Mouse (Mus musculus) lung, embryonic 16.5 days (tissue): ENCODE data around the gene Spire2. TPM values are rescaled to one million over a fixed set of nuclear protein-coding genes. Genes with fewer than 3 reads are reported as not detected.
A peak's percentile ranks its signal among the peaks of the same experiment; 100 is the strongest.
"Not testable (repeated sequence)": the region's sequence is repeated elsewhere in the genome, so short reads cannot be mapped to it uniquely, and the experiment has no call there.

Experiments
- ATAC-seq: fragments of 200-750 bp; cut with Nextera tagmentation; 2 replicates; pipeline ENCODE4 v1.8.0; 2017; ENCODE audit warnings: low read depth, mild to moderate bottlenecking, moderate library complexity
- H3K27ac ChIP-seq: fragments of 300-500 bp; sonication (generic); 2 replicates; pipeline ENCODE4 v1.5.1; 2014; ENCODE audit warnings: mild to moderate bottlenecking, control low read depth, low read length
- H3K27me3 ChIP-seq: fragments of 300-500 bp; sonication (generic); 2 replicates; pipeline ENCODE4 v1.6.1; 2014; ENCODE audit warnings: low read depth, low read length, mixed read lengths; ENCODE audit not compliant: control insufficient read depth, insufficient read depth
- H3K36me3 ChIP-seq: fragments of 300-500 bp; sonication (generic); 2 replicates; pipeline ENCODE4 v1.6.1; 2014; ENCODE audit warnings: low read length; ENCODE audit not compliant: control insufficient read depth, insufficient read depth
- H3K4me1 ChIP-seq: fragments of 300-500 bp; sonication (generic); replicated peaks from 2 replicates; pipeline ENCODE4 v1.6.1; 2014; ENCODE audit warnings: low read length, mixed read lengths; ENCODE audit not compliant: control insufficient read depth, insufficient read depth
- H3K4me2 ChIP-seq: fragments of 300-500 bp; sonication (generic); 2 replicates; pipeline ENCODE4 v1.6.1; 2014; ENCODE audit warnings: low read depth, low read length, control low read depth
- H3K4me3 ChIP-seq: fragments of 300-500 bp; sonication (generic); 2 replicates; pipeline ENCODE4 v1.5.1; 2014; ENCODE audit warnings: mild to moderate bottlenecking, low read length, control low read depth
- H3K9ac ChIP-seq: fragments of 300-500 bp; sonication (generic); 2 replicates; pipeline ENCODE4 v1.6.1; 2014; ENCODE audit warnings: low read length, control low read depth
- H3K9me3 ChIP-seq: fragments of 300-500 bp; sonication (generic); 2 replicates; pipeline ENCODE4 v1.6.1; 2016; ENCODE audit warnings: low read length; ENCODE audit not compliant: control insufficient read depth
- whole genome bisulfite sequencing: fragments of 180-500 bp; shearing (Covaris S2); extraction: QIAGEN DNeasy Blood & Tissue Kit; methylation state at CpG from one replicate; pipeline ENCODE4 v1.1.7; 2014; 5-methylcytosine and 5-hydroxymethylcytosine counted together
- polyA plus RNA-seq: library from polyadenylated mRNA; unstranded; fragments of >200 nt; fragmentation: Nextera tagmentation; extraction: Ambion mirVana; gene quantifications from 2 replicates; pipeline ENCODE4 v1.2.1, GENCODE M21; 2015

The Spire2 gene
- 0.96 and 1.2 TPM in 2 replicates for polyA plus RNA-seq

- Histone ChIP-seq H3K27ac (no peak within 1 kb of the TSS), H3K9me3 (no peaks in the 10 kb centered on the region), H3K4me1 (0 out of 2 replicates have a peak, but pooled peaks cover 3% of the 10 kb centered on the region), H3K4me2 (peak within 1 kb of the TSS; percentile 98), H3K9ac (peak within 1 kb of the TSS; percentile 39; the same call in 1 of the 2 replicates), H3K27me3 (peaks cover 12% of the 10 kb centered on the region), H3K36me3 (no peaks in the 10 kb centered on the region), H3K4me3 (peak within 1 kb of the TSS; percentile 65)
- under 1% methylated on average over 67 of the region's 85 CpGs for WGBS
- peak; percentile 91 for ATAC-seq
Measured at GRCm38 (mm10) chr8:123332262-123333090, at the start of gene Spire2. Gene Spire2 (plus strand): TSS chr8:123332713.

- not testable (repeated sequence) for H3K4me1 ChIP-seq, H3K9me3 ChIP-seq, H3K9ac ChIP-seq, H3K4me3 ChIP-seq, H3K27me3 ChIP-seq, H3K36me3 ChIP-seq, ATAC-seq, H3K27ac ChIP-seq, H3K4me2 ChIP-seq
- WGBS = 89% methylated on average over 5 of the region's 6 CpGs
Measured at GRCm38 (mm10) chr8:123282994-123283393, 49.5 kb upstream of the Spire2 start.

- 88% methylated on average over 7 of the region's 7 CpGs for WGBS
- peaks cover 8% of the 10 kb centered on the region for H3K36me3 ChIP-seq
Measured at GRCm38 (mm10) chr8:123283991-123284390, 48.5 kb upstream of the Spire2 start.

GRCm38 (mm10) chr8:123284493-123284892 lies 48.0 kb upstream of the Spire2 start:
- Histone ChIP-seq H3K36me3 (peaks cover 11% of the 10 kb centered on the region), H3K9ac (no peak overlapping the region), H3K4me3 (no peak overlapping the region), H3K4me1 (no peaks in the 10 kb centered on the region), H3K4me2 (no peak overlapping the region), H3K27me3 (no peaks in the 10 kb centered on the region), H3K9me3 (no peaks in the 10 kb centered on the region), H3K27ac (no peak overlapping the region)
- ATAC-seq = peak; percentile 17; the same call in 1 of the 2 replicates
- 54% methylated on average over 5 of the region's 5 CpGs for WGBS

More at GRCm38 (mm10) chr8:123283991-123284390, 48.5 kb upstream of the Spire2 start:
- Histone ChIP-seq H3K9ac (no peak overlapping the region), H3K27me3 (no peaks in the 10 kb centered on the region), H3K4me1 (no peaks in the 10 kb centered on the region), H3K4me3 (no peak overlapping the region), H3K27ac (no peak overlapping the region), H3K9me3 (no peaks in the 10 kb centered on the region), H3K4me2 (no peak overlapping the region)
- ATAC-seq = no peak; the same call in 1 of the 2 replicates

- no peak overlapping the region for H3K9ac ChIP-seq
- H3K4me3 ChIP-seq = no peak overlapping the region
- H3K36me3 ChIP-seq = peaks cover 15% of the 10 kb centered on the region
- no peaks in the 10 kb centered on the region for H3K4me1 ChIP-seq
- H3K4me2 ChIP-seq = no peak overlapping the region
- H3K9me3 ChIP-seq = no peaks in the 10 kb centered on the region
- H3K27ac ChIP-seq = no peak overlapping the region
- H3K27me3 ChIP-seq = no peaks in the 10 kb centered on the region
- WGBS = 90% methylated on average over 17 of the region's 17 CpGs
- ATAC-seq = no peak
Measured at GRCm38 (mm10) chr8:123287362-123287761, 45.2 kb upstream of the Spire2 start.

GRCm38 (mm10) chr8:123290166-123290565 lies 42.3 kb upstream of the Spire2 start:
- Histone ChIP-seq H3K9ac (no peak overlapping the region), H3K4me2 (no peak overlapping the region), H3K27ac (no peak overlapping the region), H3K36me3 (peaks cover 19% of the 10 kb centered on the region), H3K4me1 (no peaks in the 10 kb centered on the region), H3K27me3 (no peaks in the 10 kb centered on the region), H3K4me3 (no peak overlapping the region), H3K9me3 (no peaks in the 10 kb centered on the region)
- 84% methylated on average over 4 of the region's 4 CpGs for WGBS
- no peak for ATAC-seq

- Histone ChIP-seq H3K4me2 (no peak overlapping the region), H3K9ac (no peak overlapping the region), H3K27me3 (no peaks in the 10 kb centered on the region), H3K9me3 (no peaks in the 10 kb centered on the region), H3K27ac (no peak overlapping the region), H3K4me1 (no peaks in the 10 kb centered on the region), H3K4me3 (no peak overlapping the region), H3K36me3 (peaks cover 19% of the 10 kb centered on the region)
- ATAC-seq = no peak
- WGBS = 91% methylated on average over 8 of the region's 8 CpGs
Measured at GRCm38 (mm10) chr8:123290679-123291078, 41.8 kb upstream of the Spire2 start.

GRCm38 (mm10) chr8:123291716-123292115 lies 40.8 kb upstream of the Spire2 start:
- Histone ChIP-seq H3K9ac (no peak overlapping the region), H3K4me3 (no peak overlapping the region), H3K36me3 (peaks cover 22% of the 10 kb centered on the region), H3K4me2 (no peak overlapping the region), H3K27me3 (no peaks in the 10 kb centered on the region), H3K4me1 (no peaks in the 10 kb centered on the region), H3K27ac (no peak overlapping the region), H3K9me3 (no peaks in the 10 kb centered on the region)
- ATAC-seq = no peak
- 78% methylated on average over 8 of the region's 8 CpGs for WGBS

GRCm38 (mm10) chr8:123292281-123292680 lies 40.2 kb upstream of the Spire2 start:
- ATAC-seq = no peak
- H3K4me2 ChIP-seq = no peak overlapping the region
- H3K27ac ChIP-seq = no peak overlapping the region
- H3K27me3 ChIP-seq = no peaks in the 10 kb centered on the region
- H3K36me3 ChIP-seq = peaks cover 20% of the 10 kb centered on the region
- WGBS = 77% methylated on average over 3 of the region's 3 CpGs
- no peaks in the 10 kb centered on the region for H3K4me1 ChIP-seq
- H3K9me3 ChIP-seq = no peaks in the 10 kb centered on the region
- no peak overlapping the region for H3K9ac ChIP-seq
- no peak overlapping the region for H3K4me3 ChIP-seq
